Mouse (Mus musculus) stomach, postnatal 0 days (tissue): ENCODE data around the gene Slc4a4.

Experiments used
- CTCF ChIP-seq: IDR thresholded peaks from 2 replicates; pipeline ENCODE4 v1.5.1; 2016; ENCODE audit warnings: antibody characterized with exemption, low read depth, mild to moderate bottlenecking, moderate library complexity
- EP300 ChIP-seq: optimal IDR thresholded peaks from 2 replicates; pipeline ENCODE3; 2016; ENCODE audit warnings: antibody characterized with exemption

DNA sequence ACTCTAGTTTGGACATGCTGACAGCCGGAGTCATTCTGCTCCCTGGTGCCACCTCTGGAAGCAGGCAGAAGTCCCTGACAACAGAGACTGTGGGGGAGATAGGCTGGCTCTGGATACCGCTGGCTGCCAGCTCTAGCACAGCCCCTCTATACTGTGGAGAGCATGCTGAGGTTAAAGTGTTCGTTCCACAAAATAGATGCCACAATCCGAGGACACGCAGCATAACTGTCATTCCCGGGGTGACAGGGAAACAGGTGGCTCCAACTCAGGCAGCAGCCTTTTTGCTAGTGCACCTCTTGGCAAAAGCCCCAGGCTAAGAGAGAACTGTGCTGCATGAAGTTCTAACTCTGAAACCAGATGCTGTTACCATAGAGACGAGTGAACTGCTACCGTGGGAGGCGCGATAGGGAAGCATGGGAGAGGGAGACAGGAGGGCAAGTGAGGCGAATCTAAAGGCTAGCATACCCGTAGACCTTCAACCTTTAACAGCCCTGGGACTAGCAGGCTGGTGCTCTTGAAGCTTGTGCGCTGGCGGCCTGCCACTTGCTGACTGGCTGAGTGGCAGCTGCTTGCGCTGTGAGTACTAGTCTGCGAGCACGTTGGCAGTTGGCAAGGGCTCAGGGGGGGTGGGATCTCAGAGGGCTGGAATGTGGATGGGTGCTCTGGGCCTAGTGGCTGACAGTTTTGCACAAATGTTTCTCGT is 42.9 kb downstream of the Slc4a4 start:
- TF ChIP-seq EP300 (no peak), CTCF (peak; percentile 45)
